Mouse (Mus musculus) fibroblast of lung, adult 2 months (primary cell): ENCODE data around the gene Hoxc6.

ENCODE experiments used
- DNase-seq: peaks from one replicate; pipeline ENCODE4 v3.0.0-alpha.2; 2011; ENCODE audit warnings: low read depth

Gene Hoxc6

GRCm38 (mm10) chr15:102997939-102998355 is at the start of gene Hoxc6:
Hoxc6 (plus strand) TSS chr15:102998257.
- DNase-seq = no peak

DNA sequence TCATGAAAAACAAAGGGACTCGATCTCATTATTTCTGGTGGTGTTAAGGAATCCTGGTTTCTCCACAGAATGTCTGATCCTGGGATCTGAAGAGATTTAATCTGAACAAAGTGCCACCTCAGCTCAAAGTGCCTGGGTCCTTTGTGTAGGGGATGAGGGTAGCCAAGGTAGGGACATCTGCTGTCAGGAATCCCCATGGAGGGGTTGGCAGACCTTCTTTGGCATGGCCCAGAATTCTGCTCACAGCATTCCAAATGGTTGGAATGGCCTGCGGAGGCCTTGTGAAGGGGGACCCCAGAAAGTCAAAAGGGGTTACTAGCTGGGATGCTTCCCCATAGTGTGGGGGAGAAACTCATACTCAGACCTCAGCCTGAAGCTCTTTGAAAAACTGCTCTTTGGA is 49.2 kb upstream of the Hoxc6 start:
- DNase-seq = no peak

GRCm38 (mm10) chr15:102949696-102950095 is 48.4 kb upstream of the Hoxc6 start:
- DNase-seq = no peak

DNA sequence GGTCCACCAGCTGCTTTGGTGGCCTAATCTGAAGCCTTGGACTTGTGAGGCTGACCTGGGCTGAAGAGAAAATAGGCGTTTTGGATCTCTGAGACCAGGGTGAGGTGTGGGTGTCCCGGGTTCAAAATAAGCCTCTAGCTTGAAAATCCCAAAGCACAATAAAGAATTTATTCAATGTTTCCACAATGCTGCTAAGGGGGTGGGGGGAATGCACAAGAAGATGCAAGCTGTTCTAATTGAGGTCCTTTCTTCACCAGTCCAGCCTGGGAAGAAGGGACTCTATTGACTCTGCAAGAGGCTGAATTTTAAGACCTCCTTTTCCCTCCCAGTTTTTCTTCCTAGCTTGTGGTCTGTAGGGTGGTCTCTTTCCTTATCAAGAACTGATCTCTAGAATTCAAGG is 47.2 kb upstream of the Hoxc6 start:
- DNase-seq = no peak

GRCm38 (mm10) chr15:102953561-102953960 is 44.5 kb upstream of the Hoxc6 start:
- DNase-seq = no peak

- DNase-seq = no peak
Measured at GRCm38 (mm10) chr15:102954192-102955006, 43.7 kb upstream of the Hoxc6 start, which contains the start of gene Hoxc11. Hoxc11 (plus strand) TSS chr15:102954427.

DNA sequence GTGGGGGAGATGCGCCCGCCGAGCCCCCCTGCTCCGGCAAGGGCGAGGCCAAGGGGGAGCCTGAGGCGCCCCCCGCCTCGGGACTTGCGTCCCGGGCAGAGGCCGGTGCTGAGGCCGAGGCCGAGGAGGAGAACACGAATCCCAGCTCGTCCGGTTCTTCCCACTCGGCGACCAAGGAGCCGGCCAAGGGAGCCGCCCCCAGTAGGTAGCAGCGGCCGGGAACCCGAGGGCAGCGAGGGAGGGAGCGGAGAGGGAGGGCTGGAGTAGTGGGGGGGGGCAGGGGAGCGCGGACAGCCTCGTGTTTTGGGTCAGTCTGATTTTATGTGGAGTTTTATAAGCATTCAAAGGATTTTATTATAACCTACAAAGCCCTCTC is 43.1 kb upstream of the Hoxc6 start:
- no peak for DNase-seq

GRCm38 (mm10) chr15:102955833-102956640 is 42.0 kb upstream of the Hoxc6 start:
- no peak for DNase-seq

GRCm38 (mm10) chr15:102956906-102957305 is 41.2 kb upstream of the Hoxc6 start:
- no peak for DNase-seq

- DNase-seq = no peak
Measured at GRCm38 (mm10) chr15:102959663-102960191, 38.3 kb upstream of the Hoxc6 start.

GRCm38 (mm10) chr15:102961728-102962127 is 36.3 kb upstream of the Hoxc6 start:
- no peak for DNase-seq

GRCm38 (mm10) chr15:102962492-102962891 is 35.6 kb upstream of the Hoxc6 start:
- no peak for DNase-seq

- DNase-seq = no peak
Measured at GRCm38 (mm10) chr15:102963259-102963658, 34.8 kb upstream of the Hoxc6 start.

DNA sequence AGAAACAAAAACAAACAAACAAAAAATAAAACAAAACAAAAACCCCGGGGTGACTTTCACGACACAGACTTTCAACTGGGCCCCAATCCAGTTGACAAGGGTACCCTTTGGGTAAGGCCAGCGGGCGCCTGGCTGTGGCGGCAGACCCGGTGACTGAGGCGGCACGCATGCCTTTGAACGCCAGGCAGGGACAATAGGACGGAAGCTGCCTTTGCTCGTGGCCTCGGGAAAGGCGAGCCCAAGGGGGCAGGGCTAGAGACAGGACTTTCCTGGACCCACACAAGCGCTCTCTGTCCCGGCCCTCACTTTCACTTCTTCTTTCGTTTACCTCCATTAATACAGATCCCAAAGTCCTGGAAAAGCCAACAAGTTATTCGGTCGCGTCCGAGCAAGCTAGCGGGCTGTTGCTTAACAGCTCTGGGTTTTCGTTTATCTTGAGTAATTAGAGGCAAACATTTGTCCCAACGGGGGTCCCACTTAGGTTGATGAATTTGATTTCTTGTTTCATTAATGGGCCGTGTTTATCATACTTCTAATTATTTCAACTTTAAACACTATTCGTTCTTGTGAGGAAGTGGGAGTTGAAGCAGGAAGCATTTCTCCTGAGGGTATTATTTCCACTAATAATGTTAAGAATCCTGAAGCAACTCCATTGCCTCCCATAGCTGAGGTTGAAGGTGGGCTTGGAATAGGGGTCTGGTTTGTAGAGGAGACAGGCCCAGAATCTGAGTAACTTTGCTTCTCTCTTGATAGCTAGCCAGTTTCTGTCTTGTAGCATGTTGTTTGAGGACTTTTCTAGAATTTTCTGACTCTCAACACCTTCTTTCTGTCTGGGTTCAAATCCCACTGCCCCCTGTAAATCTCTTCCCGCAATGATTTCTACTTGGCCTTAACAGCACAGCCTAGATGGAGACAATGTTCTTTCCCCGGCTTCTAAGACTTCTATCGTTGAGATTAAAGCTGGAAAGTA is 34.1 kb upstream of the Hoxc6 start:
- no peak for DNase-seq

GRCm38 (mm10) chr15:102965003-102965891 is 32.8 kb upstream of the Hoxc6 start:
- DNase-seq = no peak

- DNase-seq = no peak
Measured at GRCm38 (mm10) chr15:102965892-102966775, 31.9 kb upstream of the Hoxc6 start.

- no peak for DNase-seq
Measured at GRCm38 (mm10) chr15:102966776-102967311, 31.2 kb upstream of the Hoxc6 start, which contains the start of gene Hoxc10. Hoxc10 (plus strand) TSS chr15:102966796.

- no peak for DNase-seq
Measured at GRCm38 (mm10) chr15:102967312-102967510, 30.8 kb upstream of the Hoxc6 start, which contains the start of gene Hoxc5. Hoxc5 (plus strand) TSS chr15:102967443.
